Mouse (Mus musculus) kidney, embryonic 16.5 days (tissue): ENCODE measurements around the gene Slamf6. TPM values are rescaled to one million over a fixed set of nuclear protein-coding genes. Genes with fewer than 3 reads are reported as not detected.

Experiments used
- ATAC-seq: fragments of 200-750 bp; cut with Nextera tagmentation; 2 replicates; pipeline ENCODE4 v1.8.0; 2017; ENCODE audit warnings: moderate TSS enrichment; ENCODE audit not compliant: low FRiP score, low TSS enrichment
- H3K27ac ChIP-seq: fragments of 300-500 bp; sonication (generic); 2 replicates; pipeline ENCODE4 v1.5.1; 2014; ENCODE audit warnings: low read length
- H3K27me3 ChIP-seq: fragments of 300-500 bp; sonication (generic); 2 replicates; pipeline ENCODE4 v1.6.1; 2014; ENCODE audit warnings: low read length, control low read depth, mixed read lengths; ENCODE audit not compliant: insufficient read depth
- H3K36me3 ChIP-seq: fragments of 300-500 bp; sonication (generic); 2 replicates; pipeline ENCODE4 v1.6.1; 2014; ENCODE audit warnings: low read length, control low read depth, mixed read lengths; ENCODE audit not compliant: insufficient read depth
- H3K4me1 ChIP-seq: fragments of 300-500 bp; sonication (generic); 2 replicates; pipeline ENCODE4 v1.6.1; 2014; ENCODE audit warnings: low read length, control low read depth, mixed read lengths; ENCODE audit not compliant: insufficient read depth
- H3K4me2 ChIP-seq: fragments of 300-500 bp; sonication (generic); replicated peaks from 2 replicates; pipeline ENCODE4 v1.6.1; 2014; ENCODE audit warnings: low read depth, low read length
- H3K4me3 ChIP-seq: fragments of 300-500 bp; sonication (generic); 2 replicates; pipeline ENCODE4 v1.5.1; 2014; ENCODE audit warnings: mild to moderate bottlenecking, low read length
- H3K9ac ChIP-seq: fragments of 300-500 bp; sonication (generic); replicated peaks from 2 replicates; pipeline ENCODE4 v1.6.1; 2014; ENCODE audit warnings: low read length
- H3K9me3 ChIP-seq: fragments of 300-500 bp; sonication (generic); 2 replicates; pipeline ENCODE4 v1.6.1; 2016; ENCODE audit warnings: low read length, control low read depth
- WGBS: fragments of 180-500 bp; shearing (Covaris S2); extraction: QIAGEN DNeasy Blood & Tissue Kit; methylation state at CpG from one replicate; pipeline ENCODE4 v1.1.7; 2014; 5-methylcytosine and 5-hydroxymethylcytosine counted together
- polyA plus RNA-seq: library from polyadenylated mRNA; unstranded; fragments of >200 nt; fragmentation: Nextera tagmentation; extraction: Ambion mirVana; gene quantifications from 2 replicates; pipeline ENCODE4 v1.2.1, GENCODE M21; 2015

The Slamf6 gene
- polyA plus RNA-seq, 1 experiment from 2014 or later: 0.24 TPM

DNA sequence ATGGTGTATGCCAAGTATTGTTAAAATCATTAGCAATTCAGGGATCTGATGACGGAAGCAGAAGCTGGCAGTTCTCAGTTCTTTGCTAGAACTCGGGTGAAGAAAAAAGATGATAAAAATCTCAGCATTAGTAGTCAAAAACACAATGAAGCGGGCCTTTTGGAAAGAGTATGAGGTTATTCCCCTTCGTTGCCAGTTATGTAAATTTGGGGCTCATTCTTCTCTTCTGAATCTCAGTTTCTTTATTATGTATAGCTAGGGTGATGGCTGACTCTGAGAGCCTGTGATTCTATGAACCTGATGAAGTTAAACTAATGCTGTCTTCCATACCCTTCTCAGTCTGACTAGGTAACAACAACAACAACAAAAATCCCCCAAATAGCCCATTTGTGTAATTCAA, 58.5 kb downstream of the Slamf6 start:
- no peak for ATAC-seq
- H3K36me3 ChIP-seq: no peaks in the 10 kb centered on the region
- no peak overlapping the region for H3K27ac ChIP-seq
- 0 out of 2 replicates have a peak, but pooled peaks cover 3% of the 10 kb centered on the region for H3K9me3 ChIP-seq
- WGBS: 81% methylated on average over 4 of the region's 4 CpGs
- no peak overlapping the region for H3K9ac ChIP-seq
- H3K27me3 ChIP-seq: no peaks in the 10 kb centered on the region
- no peak overlapping the region for H3K4me2 ChIP-seq
- no peaks in the 10 kb centered on the region for H3K4me1 ChIP-seq
- H3K4me3 ChIP-seq: no peak overlapping the region

DNA sequence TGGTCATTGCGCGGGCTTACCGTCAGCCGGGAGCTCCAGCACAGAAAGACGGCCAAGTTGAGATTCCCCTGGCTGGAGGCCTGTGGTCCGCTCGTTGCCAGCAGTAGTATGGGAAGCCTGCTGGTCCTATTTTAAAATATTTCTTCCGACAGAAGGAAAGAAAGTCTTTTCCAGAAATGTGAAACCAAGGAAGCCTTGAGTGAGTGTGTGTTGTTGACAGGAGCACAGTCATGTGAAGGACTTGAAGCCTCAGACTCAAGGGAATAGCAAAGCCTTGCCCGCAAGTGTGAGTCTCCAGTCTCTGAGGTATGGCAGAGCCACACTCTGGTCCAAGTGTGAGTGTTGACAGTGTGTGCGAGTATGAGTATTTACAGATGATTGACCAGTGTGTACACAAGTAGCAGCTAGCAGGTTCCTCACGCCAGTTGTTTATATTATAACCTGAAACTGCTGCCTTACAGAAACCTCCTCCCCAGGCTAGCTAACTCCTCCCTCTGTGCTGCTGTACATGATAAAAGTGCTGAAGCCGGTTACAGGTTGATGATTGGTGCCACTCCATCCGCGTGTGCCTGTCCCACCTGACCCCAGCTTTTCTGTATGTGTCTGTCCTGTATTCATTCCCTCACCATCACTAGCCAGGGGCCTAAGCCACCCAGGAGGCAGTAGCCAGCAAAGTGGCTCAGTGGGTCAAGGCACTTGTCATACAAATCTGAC, 59.7 kb downstream of the Slamf6 start:
- Histone ChIP-seq H3K4me1 (no peaks in the 10 kb centered on the region), H3K9ac (no peak overlapping the region), H3K4me2 (no peak overlapping the region), H3K36me3 (no peaks in the 10 kb centered on the region), H3K27me3 (no peaks in the 10 kb centered on the region), H3K4me3 (no peak overlapping the region), H3K27ac (no peak overlapping the region), H3K9me3 (0 out of 2 replicates have a peak, but pooled peaks cover 3% of the 10 kb centered on the region)
- WGBS: 83% methylated on average over 14 of the region's 14 CpGs
- no peak for ATAC-seq

DNA sequence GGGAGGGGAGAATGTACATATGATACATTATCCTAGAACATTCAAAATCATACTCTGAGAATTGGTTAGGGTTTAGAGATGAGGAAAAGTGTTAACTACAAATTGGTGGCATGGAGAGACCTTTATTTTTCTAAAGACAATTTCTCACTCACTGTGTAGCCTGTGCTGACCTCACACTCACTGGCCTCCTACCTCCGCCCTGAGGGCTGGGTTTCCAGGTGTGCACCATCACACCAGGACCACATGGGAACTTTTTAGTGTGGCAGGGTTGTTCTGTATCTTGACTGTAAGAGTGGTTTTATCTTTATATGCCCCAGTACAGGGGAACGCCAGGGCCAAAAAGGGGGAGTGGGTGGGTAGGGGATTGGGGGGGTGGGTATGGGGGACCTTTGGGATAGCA, 60.6 kb downstream of the Slamf6 start:
- Histone ChIP-seq H3K9ac (no peak overlapping the region), H3K4me1 (no peaks in the 10 kb centered on the region), H3K4me3 (no peak overlapping the region), H3K4me2 (no peak overlapping the region), H3K27ac (no peak overlapping the region), H3K27me3 (no peaks in the 10 kb centered on the region), H3K9me3 (0 out of 2 replicates have a peak, but pooled peaks cover 3% of the 10 kb centered on the region), H3K36me3 (no peaks in the 10 kb centered on the region)
- ATAC-seq: no peak
- WGBS: 92% methylated on average over 2 of the region's 2 CpGs

DNA sequence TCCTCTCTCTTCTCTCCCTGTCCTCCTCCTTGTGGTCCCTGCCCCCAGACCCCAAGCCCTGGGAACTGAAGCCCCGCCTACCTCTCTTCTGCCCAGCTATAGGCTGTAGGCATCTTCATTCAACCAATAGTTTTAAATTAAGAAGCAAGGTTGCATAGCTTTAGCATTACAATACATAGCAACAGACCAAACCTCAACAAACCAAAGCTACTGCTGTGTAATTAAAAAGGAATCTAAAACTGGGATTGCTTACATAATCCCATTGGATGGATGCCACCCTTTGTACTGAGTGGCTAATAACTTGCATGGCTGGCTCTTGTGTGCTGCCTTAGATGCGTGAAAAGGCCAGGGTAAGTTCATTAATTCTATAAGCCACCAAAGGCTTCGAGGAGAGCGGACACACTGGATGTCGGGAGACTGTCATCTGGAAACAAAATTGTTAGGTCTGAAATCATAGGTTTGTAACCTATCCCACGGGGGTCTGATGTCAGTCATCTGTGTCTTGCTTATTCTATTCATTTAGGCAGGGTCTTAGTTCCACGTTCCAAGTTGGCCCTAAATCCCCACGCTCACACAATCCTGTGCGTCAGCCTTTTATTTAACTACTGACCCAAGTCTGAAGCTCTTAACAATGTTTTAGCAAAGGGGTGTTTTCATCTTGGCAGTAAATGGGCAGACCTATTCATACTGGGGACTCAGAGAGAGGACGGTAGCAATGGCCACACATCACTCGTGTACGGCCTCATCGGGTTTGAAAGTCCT, 62.8 kb downstream of the Slamf6 start:
- WGBS: 92% methylated on average over 13 of the region's 13 CpGs

DNA sequence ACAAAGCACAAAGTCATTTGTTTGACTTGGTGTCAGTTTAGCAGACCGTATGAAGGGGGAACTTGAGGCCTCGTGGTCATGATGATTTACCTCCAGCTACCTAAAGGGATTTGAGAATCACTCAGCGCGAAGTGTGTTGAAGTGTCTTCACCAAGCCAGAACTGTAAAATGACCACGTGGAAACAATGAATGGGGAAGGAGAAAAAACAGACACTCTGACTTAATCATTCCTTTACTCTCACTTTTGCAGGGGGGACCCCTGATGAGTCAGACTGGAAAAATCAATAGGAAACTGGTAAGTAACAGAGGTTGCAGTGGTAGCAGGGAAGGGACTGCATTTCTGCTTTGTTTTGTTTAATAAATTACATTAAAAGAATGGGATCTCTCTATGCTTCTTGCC, 64.9 kb downstream of the Slamf6 start:
- H3K27ac ChIP-seq: no peak overlapping the region
- no peak for ATAC-seq
- no peaks in the 10 kb centered on the region for H3K4me1 ChIP-seq
- H3K4me3 ChIP-seq: no peak overlapping the region
- no peaks in the 10 kb centered on the region for H3K27me3 ChIP-seq
- 35% methylated on average over 5 of the region's 5 CpGs for WGBS
- H3K4me2 ChIP-seq: no peak overlapping the region
- H3K9ac ChIP-seq: no peak overlapping the region
- H3K36me3 ChIP-seq: no peaks in the 10 kb centered on the region
- peaks cover under 1% of the 10 kb centered on the region; the same call in 1 of the 2 replicates for H3K9me3 ChIP-seq

More for the DNA sequence above, 62.8 kb downstream of the Slamf6 start:
- no peaks in the 10 kb centered on the region for H3K9me3 ChIP-seq
- no peaks in the 10 kb centered on the region for H3K4me1 ChIP-seq
- H3K4me3 ChIP-seq: no peak overlapping the region
- no peak overlapping the region for H3K9ac ChIP-seq
- no peak for ATAC-seq
- no peak overlapping the region for H3K4me2 ChIP-seq
- no peaks in the 10 kb centered on the region for H3K36me3 ChIP-seq
- H3K27me3 ChIP-seq: no peaks in the 10 kb centered on the region
- H3K27ac ChIP-seq: no peak overlapping the region

DNA sequence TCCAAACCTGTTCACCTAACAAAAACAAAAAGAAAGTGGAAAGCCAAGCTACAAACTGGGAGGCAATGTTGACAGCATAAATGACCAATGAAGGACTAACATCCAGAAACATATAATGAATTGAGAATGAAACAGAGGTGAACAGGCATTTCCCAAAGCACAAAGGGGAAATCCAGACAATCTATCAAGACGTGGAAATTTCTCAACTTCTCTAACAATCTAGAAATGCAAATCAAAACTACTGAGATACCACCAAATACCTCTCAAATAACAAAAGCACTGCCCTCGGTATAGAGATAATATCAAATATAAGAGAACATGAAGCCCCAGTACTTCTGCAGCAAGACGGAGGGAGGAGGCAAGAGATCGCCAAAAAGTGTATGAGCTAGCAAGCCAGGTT, 65.4 kb downstream of the Slamf6 start:
- no peak overlapping the region for H3K9ac ChIP-seq
- H3K4me1 ChIP-seq: no peaks in the 10 kb centered on the region
- H3K9me3 ChIP-seq: peaks cover 2% of the 10 kb centered on the region; the same call in 1 of the 2 replicates
- no peaks in the 10 kb centered on the region for H3K36me3 ChIP-seq
- no peak overlapping the region for H3K4me2 ChIP-seq
- no peak overlapping the region for H3K4me3 ChIP-seq
- WGBS: 71% methylated on average over 4 of the region's 4 CpGs
- no peak for ATAC-seq
- no peak overlapping the region for H3K27ac ChIP-seq
- H3K27me3 ChIP-seq: no peaks in the 10 kb centered on the region

DNA sequence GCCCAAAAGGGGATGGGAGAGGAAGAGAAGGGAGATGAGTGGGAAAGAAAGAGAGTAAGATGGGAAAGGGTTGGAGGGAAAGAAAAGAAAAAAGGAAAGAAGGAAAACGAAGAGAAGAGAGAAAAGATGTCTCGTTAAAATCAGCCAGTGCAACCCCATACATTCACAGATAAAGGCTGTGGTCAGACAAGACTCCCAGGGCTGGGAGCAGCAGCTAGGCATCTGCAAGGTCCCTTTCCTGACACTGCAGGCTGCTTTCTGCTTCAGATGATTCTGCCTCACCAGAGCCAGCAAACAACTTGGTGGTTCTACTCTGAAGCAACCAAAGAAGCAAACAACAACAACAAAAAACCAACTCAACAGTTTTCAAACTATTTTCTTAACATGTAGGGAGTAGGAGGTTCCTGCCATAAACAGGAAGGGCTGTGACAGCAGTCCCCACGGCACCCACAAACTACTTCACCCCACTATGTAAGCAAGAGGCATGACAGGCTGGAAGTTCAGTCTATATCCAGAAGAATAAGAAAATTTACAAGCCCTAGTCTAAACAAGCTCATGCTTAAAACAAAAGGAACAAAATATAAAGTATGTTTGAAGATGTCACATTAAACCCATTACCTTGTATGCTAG, 66.2 kb downstream of the Slamf6 start:
- WGBS: 56% methylated on average over 3 of the region's 3 CpGs
- no peak for ATAC-seq
- H3K4me1 ChIP-seq: no peaks in the 10 kb centered on the region

DNA sequence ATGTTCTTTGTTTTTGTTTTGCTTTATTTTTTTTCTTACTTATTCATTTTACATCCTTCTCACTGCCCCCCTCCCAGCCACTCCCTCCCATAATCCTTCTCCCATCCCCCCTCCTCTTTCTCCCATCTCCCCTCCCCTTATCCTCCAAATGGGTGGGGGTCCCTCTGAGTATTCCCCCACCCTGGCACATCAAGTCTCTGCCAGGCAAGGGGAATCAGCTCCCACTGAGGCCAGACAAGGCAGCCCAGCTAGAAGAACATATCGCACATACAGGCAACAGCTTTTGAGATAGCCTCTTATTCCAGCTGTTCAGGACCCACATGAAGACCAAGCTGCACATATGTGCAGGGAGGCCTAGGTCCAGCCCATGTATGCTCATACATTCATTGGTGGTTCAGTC, 66.8 kb downstream of the Slamf6 start:
- 100% methylated on average over 1 of the region's 1 CpGs for WGBS
- no peak for ATAC-seq
- H3K4me2 ChIP-seq: no peak overlapping the region
- peaks cover 6% of the 10 kb centered on the region; the same call in 1 of the 2 replicates for H3K9me3 ChIP-seq
- H3K4me3 ChIP-seq: no peak overlapping the region
- no peaks in the 10 kb centered on the region for H3K36me3 ChIP-seq
- no peaks in the 10 kb centered on the region for H3K4me1 ChIP-seq
- H3K9ac ChIP-seq: no peak overlapping the region
- no peak overlapping the region for H3K27ac ChIP-seq
- H3K27me3 ChIP-seq: no peaks in the 10 kb centered on the region

More for the DNA sequence above, 66.2 kb downstream of the Slamf6 start:
- Histone ChIP-seq H3K4me2 (no peak overlapping the region), H3K9me3 (peaks cover 6% of the 10 kb centered on the region; the same call in 1 of the 2 replicates), H3K4me3 (no peak overlapping the region), H3K27ac (no peak overlapping the region), H3K9ac (no peak overlapping the region), H3K27me3 (no peaks in the 10 kb centered on the region), H3K36me3 (no peaks in the 10 kb centered on the region)

DNA sequence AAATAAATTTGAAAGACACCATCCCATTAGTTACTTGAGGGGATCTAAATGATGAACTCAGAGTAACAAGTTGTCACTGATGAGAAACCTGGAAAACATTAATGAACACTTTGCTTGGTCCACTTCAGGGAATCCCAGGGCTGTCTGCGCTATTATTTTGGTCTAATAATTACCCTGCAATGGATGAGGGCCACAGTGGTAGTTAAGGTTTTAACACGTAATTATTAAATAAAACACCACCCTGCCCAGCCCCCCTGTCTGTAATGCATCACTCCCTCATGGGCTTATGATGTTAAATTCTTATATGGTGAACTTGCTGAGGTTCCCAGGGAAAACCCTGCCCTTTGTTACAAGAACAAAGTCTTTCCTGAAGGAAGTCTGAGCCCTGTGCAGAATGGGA, 74.6 kb downstream of the Slamf6 start:
- Histone ChIP-seq H3K27ac (no peak overlapping the region), H3K4me3 (no peak overlapping the region), H3K9ac (no peak overlapping the region), H3K4me2 (no peak overlapping the region), H3K27me3 (no peaks in the 10 kb centered on the region), H3K36me3 (no peaks in the 10 kb centered on the region), H3K9me3 (peaks cover 6% of the 10 kb centered on the region; the same call in 1 of the 2 replicates), H3K4me1 (no peaks in the 10 kb centered on the region)
- peak; percentile 64; the same call in 1 of the 2 replicates for ATAC-seq
- 76% methylated on average over 2 of the region's 2 CpGs for WGBS
